Mouse (Mus musculus) stomach, embryonic 14.5 days (tissue): Measurements from ENCODE around the gene Rad54l. TPM values are rescaled to one million over a fixed set of nuclear protein-coding genes. Genes with fewer than 3 reads are reported as not detected.

ENCODE experiments used
- ATAC-seq: fragments of 200-750 bp; cut with Nextera tagmentation; 2 replicates; pipeline ENCODE4 v1.8.0; 2017; ENCODE audit warnings: low read depth, moderate TSS enrichment; ENCODE audit not compliant: insufficient number of reproducible peaks, insufficient read depth, low FRiP score
- H3K27ac ChIP-seq: fragments of 300-500 bp; sonication (generic); 2 replicates; pipeline ENCODE4 v1.5.1; 2014; ENCODE audit warnings: mild to moderate bottlenecking, low read length, moderate library complexity, mixed read lengths
- H3K27me3 ChIP-seq: fragments of 300-500 bp; sonication (generic); 2 replicates; pipeline ENCODE4 v1.6.1; 2014; ENCODE audit warnings: low read length, control low read depth, mixed read lengths; ENCODE audit not compliant: control insufficient read depth, insufficient read depth
- H3K36me3 ChIP-seq: fragments of 300-500 bp; sonication (generic); 2 replicates; pipeline ENCODE4 v1.6.1; 2014; ENCODE audit warnings: mild to moderate bottlenecking, control low read depth, low read length, moderate library complexity, mixed read lengths; ENCODE audit not compliant: control insufficient read depth, insufficient read depth
- H3K4me1 ChIP-seq: fragments of 300-500 bp; sonication (generic); 2 replicates; pipeline ENCODE4 v1.6.1; 2014; ENCODE audit warnings: low read length, control low read depth, mixed read lengths; ENCODE audit not compliant: control insufficient read depth, insufficient read depth
- H3K4me2 ChIP-seq: fragments of 300-500 bp; sonication (generic); replicated peaks from 2 replicates; pipeline ENCODE4 v1.6.1; 2014; ENCODE audit warnings: low read depth, low read length, control low read depth
- H3K4me3 ChIP-seq: fragments of 300-500 bp; sonication (generic); 2 replicates; pipeline ENCODE4 v1.5.1; 2014; ENCODE audit warnings: low read depth, low read length, control low read depth
- H3K9ac ChIP-seq: fragments of 300-500 bp; sonication (generic); replicated peaks from 2 replicates; pipeline ENCODE4 v1.6.1; 2014; ENCODE audit warnings: low read depth, mild to moderate bottlenecking, control low read depth, low read length, moderate library complexity, mixed read lengths
- H3K9me3 ChIP-seq: fragments of 300-500 bp; sonication (generic); 2 replicates; pipeline ENCODE4 v1.6.1; 2016; ENCODE audit warnings: low read depth, low read length, control low read depth; ENCODE audit not compliant: control insufficient read depth
- WGBS: fragments of 180-500 bp; shearing (Covaris S2); extraction: QIAGEN DNeasy Blood & Tissue Kit; methylation state at CpG from one replicate; pipeline ENCODE4 v1.1.7; 2014; 5-methylcytosine and 5-hydroxymethylcytosine counted together
- polyA plus RNA-seq: library from polyadenylated mRNA; unstranded; fragments of >200 nt; fragmentation: Nextera tagmentation; extraction: Ambion mirVana; gene quantifications from 2 replicates; pipeline ENCODE4 v1.2.1, GENCODE M21; 2014

Gene Rad54l
- polyA plus RNA-seq, 1 experiment from 2014 or later: 31.0 TPM

DNA sequence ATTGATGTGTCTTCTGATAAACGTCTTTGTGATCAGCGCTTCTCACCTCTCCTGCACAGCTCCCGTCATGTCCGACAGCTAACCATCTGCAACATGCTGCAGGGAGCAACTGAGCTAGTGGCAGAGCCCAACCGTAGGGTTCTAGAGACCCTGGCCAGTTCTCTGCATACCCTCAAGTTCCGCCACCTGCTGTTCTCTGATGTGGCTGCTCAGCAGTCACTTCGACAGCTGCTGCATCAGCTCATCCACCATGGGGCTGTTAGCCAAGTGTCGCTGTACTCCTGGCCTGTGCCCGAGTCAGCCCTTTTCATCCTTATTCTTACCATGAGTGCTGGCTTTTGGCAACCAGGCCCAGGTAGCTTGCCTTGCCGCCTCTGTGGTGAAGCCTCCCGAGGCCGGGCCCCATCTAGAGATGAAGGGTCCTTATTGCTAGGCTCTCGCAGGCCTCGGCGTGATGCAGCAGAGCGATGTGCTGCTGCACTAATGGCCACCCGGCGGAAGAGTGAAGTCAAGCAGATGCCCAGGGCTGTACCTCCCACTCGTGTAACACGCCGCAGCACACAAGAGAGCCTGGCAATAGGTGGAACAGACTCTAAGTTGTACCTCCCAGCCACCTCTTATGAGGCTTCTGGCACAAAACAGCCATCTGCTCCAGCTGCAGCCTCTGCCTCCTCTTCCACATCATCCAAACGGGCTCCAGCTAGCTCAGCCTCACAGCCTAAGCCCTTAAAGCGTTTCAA, 34.8 kb downstream of the Rad54l start:
- WGBS: 88% methylated on average over 23 of the region's 23 CpGs
- no peaks in the 10 kb centered on the region for H3K9me3 ChIP-seq
- no peak overlapping the region for H3K9ac ChIP-seq
- no peaks in the 10 kb centered on the region for H3K4me1 ChIP-seq
- no peak overlapping the region for H3K4me2 ChIP-seq
- no peak overlapping the region for H3K27ac ChIP-seq
- H3K27me3 ChIP-seq: no peaks in the 10 kb centered on the region
- H3K4me3 ChIP-seq: no peak overlapping the region
- peaks cover 36% of the 10 kb centered on the region for H3K36me3 ChIP-seq
- no peak for ATAC-seq

GRCm38 (mm10) chr4:116077240-116078095, 46.0 kb downstream of the Rad54l start:
- H3K27ac ChIP-seq: peak overlapping the region; percentile 98
- no peaks in the 10 kb centered on the region for H3K9me3 ChIP-seq
- peak overlapping the region; percentile 85 for H3K4me3 ChIP-seq
- H3K9ac ChIP-seq: peak overlapping the region; percentile 97
- no peaks in the 10 kb centered on the region for H3K27me3 ChIP-seq
- peak overlapping the region; percentile 94 for H3K4me2 ChIP-seq
- WGBS: 56% methylated on average over 3 of the region's 3 CpGs
- H3K4me1 ChIP-seq: peaks cover 21% of the 10 kb centered on the region
- peaks cover 27% of the 10 kb centered on the region for H3K36me3 ChIP-seq
- ATAC-seq: no peak

DNA sequence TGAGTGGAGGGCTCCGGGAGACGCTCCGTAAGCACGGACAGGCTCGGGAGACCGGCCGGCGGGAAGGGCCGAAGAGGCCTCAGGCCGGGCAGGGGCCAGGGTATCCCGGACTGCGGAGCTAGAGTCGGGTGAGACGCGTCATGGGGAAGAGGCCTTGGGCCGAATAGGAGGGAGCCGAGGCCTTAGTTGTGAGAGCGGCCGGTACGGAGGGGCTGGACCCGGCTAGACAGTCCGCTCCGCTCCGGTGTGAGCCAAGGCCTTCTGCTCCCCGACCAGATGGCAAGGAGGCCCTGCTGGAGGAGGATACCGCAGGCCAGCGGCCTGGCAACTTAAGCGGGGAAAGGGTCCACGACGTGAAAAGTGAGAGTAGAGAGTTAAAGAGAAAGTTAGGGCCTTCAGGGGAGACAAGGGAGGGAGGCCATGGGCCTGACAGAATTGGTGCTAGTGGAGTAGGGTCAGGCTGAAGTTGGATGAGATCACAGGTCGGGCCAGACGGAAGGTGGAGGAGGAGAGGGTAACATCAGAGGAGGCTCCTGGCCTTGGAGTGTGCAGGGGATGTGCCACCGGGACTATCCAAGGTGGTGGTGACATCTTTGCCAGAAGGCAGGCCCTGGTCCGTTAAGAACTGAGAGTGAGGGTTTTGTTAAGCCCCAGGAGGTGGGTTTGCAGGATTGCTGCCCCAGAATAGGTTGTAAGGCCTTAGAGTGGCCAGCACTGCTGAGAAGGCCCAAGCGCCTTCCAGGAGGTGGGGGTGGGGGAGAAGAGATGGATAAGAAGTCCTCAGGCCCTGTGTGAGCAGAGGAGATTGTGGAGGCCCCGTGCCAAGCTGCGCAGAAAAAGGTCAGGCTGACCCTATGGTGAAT, 46.9 kb downstream of the Rad54l start:
- ATAC-seq: peak; percentile 21; the same call in 1 of the 2 replicates
- H3K27me3 ChIP-seq: no peaks in the 10 kb centered on the region
- peak overlapping the region; percentile 97 for H3K9ac ChIP-seq
- H3K9me3 ChIP-seq: no peaks in the 10 kb centered on the region
- H3K36me3 ChIP-seq: peaks cover 19% of the 10 kb centered on the region
- H3K27ac ChIP-seq: peak overlapping the region; percentile 98
- H3K4me1 ChIP-seq: peaks cover 21% of the 10 kb centered on the region
- WGBS: 2% methylated on average over 37 of the region's 37 CpGs
- peak overlapping the region; percentile 94 for H3K4me2 ChIP-seq
- peak overlapping the region; percentile 85 for H3K4me3 ChIP-seq

- H3K4me2 ChIP-seq: peak overlapping the region; percentile 94
- peaks cover 21% of the 10 kb centered on the region for H3K4me1 ChIP-seq
- WGBS: under 1% methylated on average over 74 of the region's 77 CpGs
- peak overlapping the region; percentile 98 for H3K27ac ChIP-seq
- peak; percentile 53 for ATAC-seq
- peak overlapping the region; percentile 97 for H3K9ac ChIP-seq
- H3K9me3 ChIP-seq: no peaks in the 10 kb centered on the region
- H3K27me3 ChIP-seq: no peaks in the 10 kb centered on the region
- peaks cover 11% of the 10 kb centered on the region for H3K36me3 ChIP-seq
- peak overlapping the region; percentile 85 for H3K4me3 ChIP-seq
Observed at GRCm38 (mm10) chr4:116075631-116076368, 47.7 kb downstream of the Rad54l start.

GRCm38 (mm10) chr4:116074861-116075620, 48.4 kb downstream of the Rad54l start, which contains the start of the genes Uqcrh and Lrrc41:
TSS of gene Uqcrh (minus strand) at chr4:116075071.
TSS of gene Lrrc41 (plus strand) at chr4:116075269.
- Histone ChIP-seq H3K27me3 (no peaks in the 10 kb centered on the region), H3K9ac (peak within 1 kb of the TSS; percentile 97), H3K36me3 (peaks cover 9% of the 10 kb centered on the region), H3K4me1 (peaks cover 21% of the 10 kb centered on the region), H3K27ac (peak within 1 kb of the TSS; percentile 98), H3K4me3 (peak within 1 kb of the TSS; percentile 85), H3K4me2 (peak within 1 kb of the TSS; percentile 94), H3K9me3 (no peaks in the 10 kb centered on the region)
- ATAC-seq: peak; percentile 93
- WGBS: under 1% methylated on average over 55 of the region's 55 CpGs

DNA sequence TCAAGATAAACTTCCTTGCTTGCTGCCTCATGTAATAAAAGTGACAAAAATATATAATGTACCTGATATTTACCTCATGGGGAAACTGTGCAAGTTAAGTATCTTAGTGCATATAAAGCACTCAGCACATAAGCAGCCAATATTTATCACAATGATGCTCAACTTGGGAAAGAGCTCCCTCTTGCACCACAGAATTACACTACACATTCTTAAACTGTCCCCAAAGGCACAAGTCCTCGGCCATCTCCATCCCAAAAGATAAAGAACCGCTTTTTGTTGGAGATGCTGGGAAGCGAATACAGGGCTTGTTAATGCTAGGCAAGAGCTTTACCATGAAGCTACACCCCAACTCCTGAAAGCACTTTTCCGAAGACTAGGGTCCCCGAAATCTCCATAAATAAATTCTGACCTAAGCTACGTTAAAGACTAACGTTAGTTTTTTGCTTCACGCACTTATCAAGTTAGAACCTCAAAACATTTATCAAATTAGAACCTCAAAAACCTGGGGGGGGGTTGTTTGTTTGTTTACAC, 49.3 kb downstream of the Rad54l start:
- no peaks in the 10 kb centered on the region for H3K27me3 ChIP-seq
- H3K4me3 ChIP-seq: peak overlapping the region; percentile 85
- H3K27ac ChIP-seq: peak overlapping the region; percentile 98; the same call in 1 of the 2 replicates
- H3K4me2 ChIP-seq: peak overlapping the region; percentile 60
- 1% methylated on average over 8 of the region's 8 CpGs for WGBS
- peaks cover 11% of the 10 kb centered on the region for H3K36me3 ChIP-seq
- ATAC-seq: no peak
- H3K4me1 ChIP-seq: peaks cover 21% of the 10 kb centered on the region
- no peaks in the 10 kb centered on the region for H3K9me3 ChIP-seq
- peak overlapping the region; percentile 97 for H3K9ac ChIP-seq

DNA sequence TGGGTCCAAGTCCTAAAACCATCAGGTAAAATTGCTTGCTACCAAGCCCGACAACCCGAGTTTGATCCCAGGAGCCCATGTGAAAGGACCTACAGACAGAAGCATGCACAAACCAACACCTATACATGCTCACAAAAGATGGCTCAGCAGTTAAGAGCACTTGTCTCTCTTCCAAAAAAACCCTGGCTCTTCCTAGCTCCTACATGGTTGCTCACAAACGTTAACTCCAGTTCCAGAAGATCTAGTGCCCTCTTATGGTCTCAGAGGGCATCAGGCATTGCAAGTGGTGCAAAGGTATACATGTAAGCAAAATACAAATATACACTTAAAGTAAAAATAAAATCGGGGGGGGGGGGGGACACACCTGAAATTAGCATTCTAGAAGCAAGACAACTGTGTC, 50.3 kb downstream of the Rad54l start:
- 55% methylated on average over 4 of the region's 4 CpGs for WGBS
- no peak for ATAC-seq
- no peaks in the 10 kb centered on the region for H3K9me3 ChIP-seq
- no peak overlapping the region for H3K9ac ChIP-seq
- no peak overlapping the region for H3K27ac ChIP-seq
- H3K4me2 ChIP-seq: 0 out of 2 replicates have a peak overlapping the region, but pooled peaks have one; percentile 16
- H3K4me3 ChIP-seq: no peak overlapping the region
- peaks cover 18% of the 10 kb centered on the region for H3K36me3 ChIP-seq
- no peaks in the 10 kb centered on the region for H3K27me3 ChIP-seq
- peaks cover 21% of the 10 kb centered on the region for H3K4me1 ChIP-seq
